Mouse (Mus musculus) embryonic facial prominence, embryonic 11.5 days (tissue): Measurements from ENCODE around the gene BC005537. TPM values are rescaled to one million over a fixed set of nuclear protein-coding genes. Genes with fewer than 3 reads are reported as not detected.
"Not testable (repeated sequence)": the region's sequence is repeated elsewhere in the genome, so short reads cannot be mapped to it uniquely, and the experiment has no call there.

Experiments used
- ATAC-seq: fragments of 200-750 bp; cut with Nextera tagmentation; replicated peaks from 2 replicates; pipeline ENCODE4 v1.8.0; 2017; ENCODE audit warnings: low read depth; ENCODE audit not compliant: insufficient number of reproducible peaks, low FRiP score, low TSS enrichment
- DNase-seq: peaks from one replicate; pipeline ENCODE4 v3.0.0-alpha.2; 2015; ENCODE audit warnings: low spot score
- H3K27ac ChIP-seq: fragments of 300-500 bp; sonication (generic); replicated peaks from 2 replicates; pipeline ENCODE4 v1.5.1; 2014; ENCODE audit warnings: mild to moderate bottlenecking, low read depth, low read length, control low read depth
- H3K27me3 ChIP-seq: fragments of 300-500 bp; sonication (generic); 2 replicates; pipeline ENCODE4 v1.6.1; 2014; ENCODE audit warnings: mild to moderate bottlenecking, low read length, moderate library complexity, mixed read lengths; ENCODE audit not compliant: control insufficient read depth, insufficient read depth
- H3K36me3 ChIP-seq: fragments of 300-500 bp; sonication (generic); replicated peaks from 2 replicates; pipeline ENCODE4 v1.6.1; 2014; ENCODE audit warnings: low read depth, mild to moderate bottlenecking, low read length, moderate library complexity, mixed read lengths; ENCODE audit not compliant: control insufficient read depth, insufficient read depth
- H3K4me1 ChIP-seq: fragments of 300-500 bp; sonication (generic); 2 replicates; pipeline ENCODE4 v1.6.1; 2014; ENCODE audit warnings: low read length, mixed read lengths; ENCODE audit not compliant: control insufficient read depth, insufficient read depth
- H3K4me2 ChIP-seq: fragments of 300-500 bp; sonication (generic); 2 replicates; pipeline ENCODE4 v1.6.1; 2014; ENCODE audit warnings: low read depth, mild to moderate bottlenecking, control low read depth, low read length, moderate library complexity
- H3K4me3 ChIP-seq: fragments of 300-500 bp; sonication (generic); 2 replicates; pipeline ENCODE4 v1.5.1; 2014; ENCODE audit warnings: low read depth, low read length, control low read depth
- H3K9ac ChIP-seq: fragments of 300-500 bp; sonication (generic); replicated peaks from 2 replicates; pipeline ENCODE4 v1.6.1; 2014; ENCODE audit warnings: mild to moderate bottlenecking, control low read depth, low read length
- H3K9me3 ChIP-seq: fragments of 300-500 bp; sonication (generic); replicated peaks from 2 replicates; pipeline ENCODE4 v1.6.1; 2016; ENCODE audit warnings: mild to moderate bottlenecking, low read length, inconsistent platforms, mixed read lengths; ENCODE audit not compliant: control insufficient read depth
- WGBS: fragments of 180-500 bp; shearing (Covaris S2); extraction: QIAGEN DNeasy Blood & Tissue Kit; methylation state at CpG from one replicate; pipeline ENCODE4 v1.1.7; 2014; 5-methylcytosine and 5-hydroxymethylcytosine counted together
- polyA plus RNA-seq: library from polyadenylated mRNA; unstranded; fragments of >200 nt; fragmentation: Nextera tagmentation; extraction: Ambion mirVana; gene quantifications from 2 replicates; pipeline ENCODE4 v1.2.1, GENCODE M21; 2014

The BC005537 gene
- polyA plus RNA-seq, 1 experiment from 2014 or later: 21.0 TPM

- 80% methylated on average over 2 of the region's 2 CpGs for WGBS
- H3K4me3 ChIP-seq: peak overlapping the region; percentile 93
- DNase-seq: no peak
- ATAC-seq: no peak
- H3K27ac ChIP-seq: no peak overlapping the region
- peak overlapping the region; percentile 52 for H3K4me2 ChIP-seq
- H3K4me1 ChIP-seq: no peaks in the 10 kb centered on the region
- H3K9me3 ChIP-seq: no peaks in the 10 kb centered on the region
- H3K27me3 ChIP-seq: no peaks in the 10 kb centered on the region
- H3K36me3 ChIP-seq: no peaks in the 10 kb centered on the region; the same call in 1 of the 2 replicates
- peak overlapping the region; percentile 94 for H3K9ac ChIP-seq
These were observed 31.3 kb downstream of the BC005537 start for GRCm38 (mm10) chr13:24832811-24833155.

DNA sequence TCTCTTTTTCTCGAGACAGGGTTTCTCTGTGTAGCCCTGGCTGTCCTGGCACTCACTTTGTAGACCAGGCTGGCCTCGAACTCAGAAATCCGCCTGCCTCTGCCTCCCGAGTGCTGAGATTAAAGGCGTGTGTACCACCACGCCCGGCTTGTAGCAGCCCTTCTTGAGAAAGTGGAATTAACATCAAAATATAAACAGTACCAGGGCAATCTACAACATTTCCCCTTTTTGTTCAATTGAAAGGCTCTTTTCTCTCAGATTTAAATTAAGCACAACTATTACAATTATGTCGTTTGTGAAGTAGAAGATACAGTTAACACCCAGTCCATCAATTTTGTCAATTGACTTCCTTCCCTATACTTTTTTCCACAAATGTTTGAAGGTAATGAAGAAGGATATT, 36.3 kb downstream of the BC005537 start:
- H3K9me3 ChIP-seq, DNase-seq, H3K4me3 ChIP-seq, H3K4me1 ChIP-seq, ATAC-seq, H3K36me3 ChIP-seq, H3K27ac ChIP-seq, H3K9ac ChIP-seq, H3K27me3 ChIP-seq, H3K4me2 ChIP-seq: not testable (repeated sequence)
- WGBS: 98% methylated on average over 8 of the region's 8 CpGs

- Histone ChIP-seq H3K9ac (no peak overlapping the region), H3K27ac (no peak overlapping the region), H3K27me3 (no peaks in the 10 kb centered on the region), H3K4me1 (no peaks in the 10 kb centered on the region), H3K9me3 (no peaks in the 10 kb centered on the region), H3K4me3 (no peak overlapping the region), H3K36me3 (no peaks in the 10 kb centered on the region; the same call in 1 of the 2 replicates), H3K4me2 (no peak overlapping the region)
- WGBS: 76% methylated on average over 3 of the region's 3 CpGs
- ATAC-seq (no peak), DNase-seq (no peak)
These were observed 38.4 kb downstream of the BC005537 start for GRCm38 (mm10) chr13:24839831-24840230.

DNA sequence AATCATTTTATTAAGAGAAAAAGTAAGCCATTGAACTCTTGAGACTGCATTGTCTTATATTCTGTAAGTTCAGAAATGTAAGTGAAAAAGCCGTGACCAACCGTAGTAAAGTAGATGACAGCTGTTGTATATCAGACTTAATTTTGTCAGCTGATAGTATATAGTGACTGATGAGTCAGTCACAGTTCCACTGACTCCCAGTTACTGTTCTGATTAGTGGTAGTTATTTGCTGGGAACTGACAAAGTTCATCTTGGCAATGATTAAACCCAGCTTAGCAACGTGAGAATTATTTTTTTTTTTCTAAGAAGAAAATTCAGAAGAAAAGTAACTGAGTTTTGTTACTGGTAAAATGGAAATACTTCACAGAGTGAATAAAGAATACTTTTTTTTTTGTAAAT, 40.2 kb downstream of the BC005537 start:
- 90% methylated on average over 3 of the region's 3 CpGs for WGBS
- no peaks in the 10 kb centered on the region for H3K36me3 ChIP-seq
- H3K27ac ChIP-seq: no peak overlapping the region
- H3K4me2 ChIP-seq: no peak overlapping the region
- H3K9me3 ChIP-seq: no peaks in the 10 kb centered on the region
- H3K27me3 ChIP-seq: no peaks in the 10 kb centered on the region
- no peak overlapping the region for H3K4me3 ChIP-seq
- H3K9ac ChIP-seq: no peak overlapping the region
- no peaks in the 10 kb centered on the region for H3K4me1 ChIP-seq
- no peak for DNase-seq
- no peak for ATAC-seq

- Histone ChIP-seq H3K27me3 (no peaks in the 10 kb centered on the region), H3K4me1 (no peaks in the 10 kb centered on the region), H3K36me3 (no peaks in the 10 kb centered on the region), H3K4me3 (peak within 1 kb of the TSS; percentile 34), H3K4me2 (peak within 1 kb of the TSS; percentile 70), H3K9me3 (no peaks in the 10 kb centered on the region), H3K27ac (no peak within 1 kb of the TSS), H3K9ac (0 out of 2 replicates have a peak within 1 kb of the TSS, but pooled peaks have one; percentile 14)
- ATAC-seq: peak; percentile 87
- peak; percentile 74 for DNase-seq
- 13% methylated on average over 40 of the region's 40 CpGs for WGBS
These were observed 43.8 kb downstream of the BC005537 start, which contains the start of gene D130043K22Rik for GRCm38 (mm10) chr13:24844983-24845955. TSS of gene D130043K22Rik (plus strand) at chr13:24845135.

DNA sequence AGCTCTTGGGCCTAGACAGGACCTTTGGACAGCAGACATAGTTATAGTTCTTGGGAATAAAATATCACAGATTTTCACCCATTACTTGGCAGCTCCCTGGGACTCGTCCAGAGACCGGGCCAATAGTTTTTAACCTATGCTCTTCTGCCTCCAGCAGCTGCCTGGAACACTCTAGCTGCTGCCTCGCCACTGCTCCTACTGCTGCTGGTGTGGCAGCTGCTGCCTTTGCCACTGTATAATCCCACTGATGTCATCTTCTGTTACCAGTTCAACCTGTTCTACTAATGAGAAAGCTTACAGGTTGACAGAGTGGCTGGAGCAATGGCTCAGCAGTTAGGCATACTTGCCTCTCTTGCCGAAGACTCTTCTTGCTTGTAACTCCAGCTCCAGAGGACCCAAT, 47.9 kb downstream of the BC005537 start:
- Histone ChIP-seq H3K4me2 (no peak overlapping the region), H3K4me1 (no peaks in the 10 kb centered on the region), H3K27ac (no peak overlapping the region), H3K4me3 (no peak overlapping the region), H3K9ac (no peak overlapping the region), H3K9me3 (no peaks in the 10 kb centered on the region), H3K36me3 (no peaks in the 10 kb centered on the region), H3K27me3 (no peaks in the 10 kb centered on the region)
- WGBS: 67% methylated on average over 4 of the region's 4 CpGs
- ATAC-seq: no peak
- peak; percentile 19 for DNase-seq

DNA sequence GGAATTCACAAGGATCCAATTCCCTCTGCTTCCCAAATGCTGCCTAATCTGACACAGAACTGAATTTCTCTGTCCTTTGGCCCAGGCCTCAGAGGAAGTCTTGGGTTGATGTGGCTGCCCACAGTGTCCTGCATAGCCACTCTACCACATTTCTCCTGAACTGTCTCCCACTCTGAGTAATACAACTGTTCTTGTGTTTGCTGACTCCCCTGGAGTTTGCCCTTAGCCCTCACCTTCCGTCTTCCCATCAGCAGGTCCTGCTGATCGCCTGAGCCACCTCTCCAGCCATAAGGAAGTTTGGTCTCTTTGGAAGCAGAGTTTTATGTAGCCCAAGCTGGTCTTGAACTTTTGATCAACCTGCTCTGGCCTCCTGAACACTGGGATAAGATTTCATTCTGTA, 50.5 kb downstream of the BC005537 start:
- Histone ChIP-seq H3K4me2 (no peak overlapping the region), H3K4me3 (no peak overlapping the region), H3K9ac (no peak overlapping the region), H3K9me3 (no peaks in the 10 kb centered on the region), H3K4me1 (no peaks in the 10 kb centered on the region), H3K27me3 (no peaks in the 10 kb centered on the region), H3K27ac (no peak overlapping the region), H3K36me3 (no peaks in the 10 kb centered on the region)
- DNase-seq (no peak), ATAC-seq (no peak)
- WGBS: 84% methylated on average over 2 of the region's 2 CpGs

GRCm38 (mm10) chr13:24852570-24852969, 51.1 kb downstream of the BC005537 start:
- no peak for ATAC-seq

More at GRCm38 (mm10) chr13:24852570-24852969, 51.1 kb downstream of the BC005537 start:
- no peak overlapping the region for H3K4me3 ChIP-seq
- no peaks in the 10 kb centered on the region for H3K9me3 ChIP-seq
- no peaks in the 10 kb centered on the region for H3K36me3 ChIP-seq
- no peak overlapping the region for H3K27ac ChIP-seq
- no peak overlapping the region for H3K9ac ChIP-seq
- no peak overlapping the region for H3K4me2 ChIP-seq
- no peaks in the 10 kb centered on the region for H3K27me3 ChIP-seq
- H3K4me1 ChIP-seq: no peaks in the 10 kb centered on the region
- DNase-seq: no peak
- WGBS: 84% methylated on average over 3 of the region's 3 CpGs
